Mouse (Mus musculus): ENCODE results near the gene Cd80. TPM values are rescaled to one million over a fixed set of nuclear protein-coding genes. Genes with fewer than 3 reads are reported as not detected.
"Not testable (repeated sequence)": the region's sequence is repeated elsewhere in the genome, so short reads cannot be mapped to it uniquely, and the experiment has no call there.

Cd80 gene
- total RNA-seq, 2 experiments from 2014 or later, result 0.12 TPM; not detected in 1

DNA sequence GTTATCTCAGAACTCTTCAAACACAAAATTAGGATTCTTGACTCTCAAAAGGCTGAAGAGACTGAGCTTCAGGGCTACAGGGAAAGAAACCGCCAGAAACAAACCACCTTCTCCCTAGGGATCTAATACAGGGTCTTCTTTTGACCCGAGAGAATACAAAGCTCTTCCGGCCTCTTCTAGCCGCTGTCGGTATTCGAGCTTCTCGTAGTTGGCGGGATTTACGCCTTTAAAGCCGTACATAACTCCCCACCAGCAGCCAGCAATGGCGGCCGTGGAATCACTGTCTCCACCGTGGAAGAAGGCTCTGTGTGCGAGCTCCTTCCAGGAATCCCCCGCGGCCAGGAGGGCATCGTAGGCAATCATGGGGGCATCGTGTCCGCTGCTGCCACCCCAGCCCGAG, 9.8 kb upstream of the Cd80 start:
- intact Hi-C loops (cut with DNase I; ENCODE audit: low total_unique reads), result loop anchor here (5.0 kb wide), 1 partner anchor 43 kb away; no protein-coding TSS in a partner anchor
- DNase-seq, result no peak

DNA sequence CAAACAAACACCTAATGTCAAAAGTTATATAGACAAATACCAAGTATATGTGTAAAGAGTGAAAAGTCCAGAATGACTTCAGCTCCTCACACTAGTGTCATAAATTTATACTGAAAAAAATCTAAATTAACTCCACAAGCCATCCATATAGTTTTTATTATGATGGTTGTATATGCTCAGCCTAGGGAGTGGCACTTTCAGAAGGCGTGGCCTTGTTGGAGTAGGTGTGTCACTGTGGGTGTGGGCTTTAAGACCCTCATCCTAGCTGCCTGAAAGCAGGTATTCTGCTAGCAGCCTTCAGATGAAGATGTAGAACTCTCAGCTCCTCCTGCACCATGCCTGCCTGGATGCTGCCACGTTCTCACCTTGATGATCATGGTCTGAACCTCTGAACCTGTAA, 9.2 kb upstream of the Cd80 start:
- intact Hi-C loops (cut with DNase I; ENCODE audit: low total_unique reads), result loop anchor here (5.0 kb wide), 1 partner anchor 44 kb away; no protein-coding TSS in a partner anchor
- not testable (repeated sequence) for DNase-seq

DNA sequence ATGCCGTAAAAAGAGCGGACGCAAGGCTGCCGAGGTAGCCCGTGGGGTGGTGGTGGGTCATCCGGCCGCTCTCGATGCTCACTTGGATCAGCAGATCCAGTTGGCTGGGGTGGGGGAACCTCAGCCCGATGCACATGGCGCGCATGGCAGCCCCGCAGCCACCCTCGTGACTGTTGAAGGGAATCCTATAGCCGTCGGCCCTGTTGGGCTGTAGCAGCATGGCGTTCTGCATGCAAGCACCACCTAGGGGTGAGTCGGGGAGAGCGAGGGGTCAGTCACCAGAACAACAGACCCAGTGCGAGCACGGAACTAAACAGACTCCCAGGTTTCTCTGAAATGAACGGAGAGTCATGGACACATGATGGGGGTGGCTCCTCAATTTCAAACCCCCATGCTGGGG, 8.0 kb upstream of the Cd80 start:
- intact Hi-C loops (cut with DNase I; ENCODE audit: low total_unique reads), result loop anchor here (5.0 kb wide), 1 partner anchor 45 kb away; no protein-coding TSS in a partner anchor
- no peak for DNase-seq

DNA sequence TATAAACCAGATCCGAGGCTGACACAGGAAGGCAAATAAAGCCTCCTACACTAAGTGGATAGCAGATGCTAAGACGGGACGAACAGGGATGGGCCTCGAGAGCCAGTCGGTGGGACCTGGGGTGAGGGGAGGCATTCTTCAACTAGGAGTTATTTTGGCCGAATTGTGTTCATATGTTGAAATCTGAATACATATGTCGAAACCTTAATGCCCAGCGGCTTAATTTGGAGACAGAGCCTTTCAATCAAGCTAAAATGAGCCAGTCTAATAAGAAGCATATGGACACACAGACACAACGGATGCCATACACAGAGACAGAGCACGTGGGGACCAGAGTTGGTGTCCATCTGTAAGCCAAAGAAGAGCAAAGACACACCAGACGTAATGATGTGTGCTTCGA, 6.9 kb upstream of the Cd80 start:
- intact Hi-C loops (cut with DNase I; ENCODE audit: low total_unique reads), result loop anchor here (5.0 kb wide), 1 partner anchor 46 kb away; no protein-coding TSS in a partner anchor
- no peak for DNase-seq

DNA sequence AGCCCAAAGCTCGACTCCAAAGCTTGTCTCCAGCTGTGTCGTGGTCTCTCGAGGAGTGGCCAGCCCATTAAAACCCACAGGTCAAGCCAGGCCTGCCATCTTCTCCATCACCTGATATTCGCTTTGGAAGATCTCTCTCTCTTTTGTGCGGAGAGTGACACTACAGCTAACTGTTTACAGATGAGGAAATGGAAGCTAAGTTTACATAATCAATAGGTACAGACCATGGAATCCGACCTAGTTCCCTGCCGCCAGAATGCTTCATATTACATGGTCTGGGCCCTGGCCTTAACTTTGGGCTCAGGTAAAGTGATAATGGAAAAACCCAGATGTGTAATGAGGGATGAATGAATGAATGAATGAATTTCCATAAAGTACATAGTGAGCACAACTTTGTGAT, 4.7 kb upstream of the Cd80 start:
- no peak for DNase-seq
- intact Hi-C loops (cut with DNase I; ENCODE audit: low total_unique reads), result no loop called here

DNA sequence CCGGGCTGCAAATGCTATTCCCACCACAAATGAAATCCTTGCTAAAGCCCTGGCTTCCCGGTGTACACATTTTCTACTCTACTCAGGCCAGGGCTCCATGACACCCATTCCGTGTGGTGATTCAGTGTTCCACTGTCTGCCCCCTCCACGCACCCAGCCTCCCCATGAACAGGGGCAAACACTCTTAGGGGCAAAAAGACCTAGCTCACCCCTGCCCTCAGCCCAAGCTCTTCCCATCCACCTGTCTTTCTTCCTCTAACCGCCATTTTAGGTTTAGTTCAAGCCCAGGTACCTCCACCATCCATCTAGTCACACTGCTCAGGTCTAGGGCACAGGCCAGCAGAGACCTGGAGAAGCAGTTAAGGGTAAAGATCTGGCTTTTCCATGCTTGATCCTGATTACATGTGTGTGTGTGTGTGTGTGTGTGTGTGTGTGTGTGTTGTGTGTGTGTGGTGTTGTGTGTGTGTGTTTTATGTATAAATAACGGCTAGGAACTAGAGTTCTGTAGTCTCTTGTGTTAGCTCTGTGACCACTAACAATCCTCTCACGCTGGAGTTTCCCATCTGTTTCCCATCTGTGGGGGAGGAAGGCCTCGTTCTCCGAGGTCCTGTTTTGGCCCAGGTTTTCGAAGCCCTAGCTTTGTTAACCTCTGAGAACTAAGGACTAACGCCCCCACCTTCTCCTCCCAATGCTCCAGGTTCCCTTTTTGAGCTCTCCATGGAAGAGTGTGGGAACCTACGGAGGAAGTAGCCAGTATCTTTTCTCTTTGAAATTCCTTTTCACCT, 3.7 kb upstream of the Cd80 start:
- DNase-seq, result no peak
- intact Hi-C loops (cut with DNase I; ENCODE audit: low total_unique reads), result no loop called here

DNA sequence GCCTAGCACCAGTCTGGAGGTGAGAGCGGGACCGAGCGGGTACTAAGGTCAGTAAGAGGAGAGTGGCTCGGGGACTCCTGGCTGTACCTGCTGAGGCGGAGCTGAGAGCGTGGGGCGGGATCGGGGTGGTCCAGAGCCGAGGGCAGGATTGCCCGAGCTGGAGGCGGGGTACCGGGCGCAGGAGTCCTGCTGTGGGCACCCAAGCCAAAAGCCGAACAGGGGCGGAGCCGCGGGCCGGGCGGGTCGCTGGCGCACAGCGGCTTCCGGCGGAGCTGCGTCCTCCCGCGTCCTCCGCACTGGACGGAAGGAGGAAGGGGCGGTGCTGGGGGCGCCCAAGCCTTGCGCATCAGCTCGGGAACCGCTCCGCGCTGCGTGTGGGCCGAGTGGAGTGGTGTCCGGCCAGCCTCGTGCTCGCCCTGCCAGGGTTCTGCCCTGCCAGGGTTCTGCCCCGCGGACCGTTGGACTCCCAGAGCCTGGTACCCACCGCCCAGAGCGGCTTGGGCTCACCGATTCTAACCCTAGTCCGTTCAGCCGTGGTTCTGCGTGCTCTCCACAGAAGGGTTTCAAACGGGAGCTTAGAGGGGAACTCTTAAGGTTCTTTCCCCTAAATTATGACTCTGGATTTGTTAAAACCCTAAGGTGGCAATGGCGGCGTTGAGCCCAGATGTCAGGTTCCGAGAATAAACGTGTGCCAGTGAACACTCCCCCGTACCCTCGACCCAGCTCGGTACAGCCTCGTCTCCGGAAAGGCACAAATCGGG, 2.7 kb upstream of the Cd80 start, which contains the start of gene Adprh:
Gene Adprh, minus strand, starts transcription at position 262 of the 761 bp plus-strand sequence.
- peak; percentile 96 for DNase-seq
- intact Hi-C loops (cut with DNase I; ENCODE audit: low total_unique reads), result no loop called here

DNA sequence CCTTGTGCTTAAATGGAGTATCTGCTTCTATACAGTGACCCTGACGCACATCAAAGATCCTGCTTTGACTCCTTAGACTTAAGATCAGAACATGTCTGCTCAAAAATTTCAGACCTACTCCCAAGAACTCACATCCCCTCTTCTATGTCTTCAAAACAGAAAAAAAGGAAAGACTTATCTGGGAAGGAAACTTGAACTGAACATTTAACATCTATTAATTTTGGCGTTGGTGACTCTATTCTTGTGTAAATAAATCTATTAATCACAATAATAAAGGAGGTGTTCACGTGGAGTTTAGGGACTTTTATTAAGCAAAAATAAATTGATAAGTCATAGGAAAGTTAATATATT, 2.2 kb upstream of the Cd80 start:
- intact Hi-C loops (cut with DNase I; ENCODE audit: low total_unique reads), result no loop called here
- DNase-seq, result no peak

DNA sequence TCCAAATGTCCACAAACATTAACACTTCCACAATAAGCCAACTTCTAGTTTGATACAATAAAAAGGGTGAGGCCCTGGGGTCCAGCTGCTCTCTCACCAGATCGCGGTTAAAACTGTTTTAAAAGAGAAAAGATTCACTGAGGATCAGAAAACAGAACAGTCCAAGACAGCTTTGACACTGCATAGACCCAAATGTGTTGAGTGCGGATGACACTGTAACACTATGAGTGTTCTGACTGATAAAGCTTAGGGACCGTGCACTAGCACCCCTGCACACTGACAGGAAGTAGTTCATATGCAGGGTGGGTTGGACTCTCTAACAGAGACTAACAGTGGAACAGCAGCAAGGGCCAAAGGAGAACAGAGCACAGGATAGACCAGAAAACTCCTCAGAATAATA, 1.4 kb upstream of the Cd80 start:
- intact Hi-C loops (cut with DNase I; ENCODE audit: low total_unique reads), result no loop called here

DNA sequence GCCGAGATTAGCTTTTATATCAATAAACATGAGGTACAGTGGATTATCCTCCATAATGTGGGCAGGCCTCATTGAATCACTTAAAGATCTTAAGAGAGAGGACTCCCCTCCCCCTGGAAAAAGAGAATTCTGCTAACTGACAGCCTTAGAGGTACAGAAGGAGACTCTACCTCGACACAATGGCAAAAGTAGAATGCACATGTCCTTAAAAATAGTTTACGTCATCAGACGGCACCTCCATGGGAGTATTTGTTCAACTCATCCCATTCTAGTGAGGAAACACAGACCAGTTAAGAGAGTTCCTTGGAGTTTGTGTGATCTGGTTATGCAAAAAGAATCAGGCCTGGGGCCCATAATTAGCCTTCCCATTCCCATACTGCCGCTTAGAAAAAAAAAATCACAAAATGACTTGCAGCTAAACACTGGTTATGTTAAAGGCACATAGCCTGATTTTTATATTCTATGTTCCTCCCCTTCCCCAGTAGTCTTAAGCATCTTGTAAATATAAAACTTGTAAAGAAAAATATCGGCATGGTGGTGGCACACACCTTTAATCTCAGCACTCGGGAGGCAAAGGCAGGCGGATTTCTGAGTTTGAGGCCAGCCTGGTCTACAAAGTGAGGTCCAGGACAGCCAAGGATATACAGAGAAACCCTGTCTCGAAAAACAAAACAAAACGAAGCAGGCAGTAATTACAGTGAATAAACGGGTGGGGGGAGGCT, 667 bp upstream of the Cd80 start:
- DNase-seq, result no peak
- intact Hi-C loops (cut with DNase I; ENCODE audit: low total_unique reads), result no loop called here

More for the DNA sequence above, 1.4 kb upstream of the Cd80 start:
- no peak for DNase-seq

DNA sequence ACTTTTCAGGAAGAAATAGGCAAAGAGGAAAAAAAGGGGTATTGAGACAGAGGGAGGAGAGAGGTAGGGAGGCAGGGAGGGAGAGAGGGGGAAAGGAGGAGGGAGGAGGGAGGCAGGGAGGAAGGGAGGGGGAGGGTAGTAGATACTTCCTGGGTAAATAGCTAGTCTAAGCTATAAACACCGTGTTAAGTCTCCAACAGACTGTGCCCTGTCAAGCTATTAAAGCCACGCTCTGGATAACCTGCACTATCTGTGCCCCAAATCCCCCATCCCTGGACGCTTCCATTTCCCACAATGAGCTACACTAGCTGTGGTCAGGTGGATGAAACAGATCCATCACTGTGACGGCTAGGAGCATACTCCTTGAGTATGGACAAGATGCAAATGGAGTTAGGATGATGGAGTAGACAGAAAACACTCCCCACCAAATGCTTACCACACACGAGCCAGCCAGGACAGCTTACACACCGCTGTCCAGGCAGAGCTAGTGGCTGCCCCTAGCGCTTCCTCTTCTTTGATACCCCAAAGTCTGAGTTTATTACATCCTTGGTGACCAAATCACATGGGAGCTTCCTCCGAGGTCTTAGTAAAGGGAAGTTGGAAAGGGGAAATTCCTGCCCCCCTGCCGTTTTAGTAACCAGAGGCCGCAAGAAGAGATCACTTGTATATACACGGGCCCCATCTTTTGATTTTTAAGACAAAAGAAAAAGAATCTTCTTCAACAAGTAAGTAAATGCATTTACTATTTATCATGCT, 1.6 kb downstream of the Cd80 start:
- intact Hi-C loops (cut with DNase I; ENCODE audit: low total_unique reads), result no loop called here

DNA sequence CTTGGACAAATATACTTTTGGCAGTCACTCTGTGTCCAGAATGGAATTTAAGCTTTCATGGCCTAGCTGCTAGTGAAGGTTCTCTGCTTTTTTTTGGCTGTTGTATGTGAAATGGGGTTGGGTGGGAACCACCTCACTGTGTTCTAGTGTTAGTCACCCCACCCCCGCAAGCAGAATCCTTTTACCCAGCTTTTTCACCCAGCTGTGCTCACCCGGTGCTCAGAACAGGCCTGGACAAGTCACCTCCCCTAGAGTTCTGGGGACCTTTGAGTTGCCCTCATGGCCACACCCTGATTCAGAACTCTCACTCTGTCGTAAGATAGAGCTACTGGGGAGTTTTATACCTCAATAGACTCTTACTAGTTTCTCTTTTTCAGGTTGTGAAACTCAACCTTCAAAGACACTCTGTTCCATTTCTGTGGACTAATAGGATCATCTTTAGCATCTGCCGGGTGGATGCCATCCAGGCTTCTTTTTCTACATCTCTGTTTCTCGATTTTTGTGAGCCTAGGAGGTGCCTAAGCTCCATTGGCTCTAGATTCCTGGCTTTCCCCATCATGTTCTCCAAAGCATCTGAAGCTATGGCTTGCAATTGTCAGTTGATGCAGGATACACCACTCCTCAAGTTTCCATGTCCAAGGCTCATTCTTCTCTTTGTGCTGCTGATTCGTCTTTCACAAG, 3.4 kb downstream of the Cd80 start:
- intact Hi-C loops (cut with DNase I; ENCODE audit: low total_unique reads), result no loop called here
- DNase-seq, result no peak

More for the DNA sequence above, 1.6 kb downstream of the Cd80 start:
- DNase-seq, result no peak

DNA sequence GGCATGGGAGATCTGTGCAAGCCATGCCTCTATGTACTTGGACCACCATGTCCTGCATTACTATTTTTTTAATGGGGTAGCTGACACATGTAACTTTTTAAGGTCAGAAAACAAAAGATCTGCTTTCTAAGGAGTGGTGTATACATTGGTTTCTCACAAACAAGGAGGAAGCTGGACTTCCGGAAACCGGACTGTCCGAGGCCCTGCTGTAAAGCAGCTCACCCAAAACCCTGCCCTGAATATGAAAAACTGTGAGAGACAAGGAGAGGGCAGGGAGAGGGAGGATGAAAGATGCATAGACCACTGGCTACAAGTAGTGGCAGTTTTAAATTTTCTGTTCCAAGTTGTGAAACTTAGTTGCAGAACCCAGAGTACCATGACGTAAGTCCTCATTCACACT, 4.6 kb downstream of the Cd80 start:
- intact Hi-C loops (cut with DNase I; ENCODE audit: low total_unique reads), result no loop called here
- no peak for DNase-seq

DNA sequence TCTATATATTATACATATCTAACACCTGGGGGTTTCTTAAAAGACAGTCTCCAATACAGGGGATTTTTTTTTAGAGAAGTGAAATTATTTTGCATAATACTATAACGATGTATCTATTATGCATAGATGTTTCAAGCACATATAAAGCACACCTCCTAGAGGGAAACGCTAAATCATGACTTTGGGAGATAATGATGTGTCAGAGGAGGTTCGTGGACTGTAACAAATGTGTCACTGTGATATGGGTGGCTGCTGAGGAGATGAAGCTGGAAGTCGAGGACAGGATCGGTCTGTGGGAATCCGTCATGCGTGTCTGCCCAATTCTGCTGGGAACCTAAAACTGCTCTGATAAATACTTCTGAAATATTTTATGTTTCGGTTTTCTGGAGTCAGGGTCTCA, 6.4 kb downstream of the Cd80 start:
- intact Hi-C loops (cut with DNase I; ENCODE audit: low total_unique reads), result no loop called here
- no peak for DNase-seq

DNA sequence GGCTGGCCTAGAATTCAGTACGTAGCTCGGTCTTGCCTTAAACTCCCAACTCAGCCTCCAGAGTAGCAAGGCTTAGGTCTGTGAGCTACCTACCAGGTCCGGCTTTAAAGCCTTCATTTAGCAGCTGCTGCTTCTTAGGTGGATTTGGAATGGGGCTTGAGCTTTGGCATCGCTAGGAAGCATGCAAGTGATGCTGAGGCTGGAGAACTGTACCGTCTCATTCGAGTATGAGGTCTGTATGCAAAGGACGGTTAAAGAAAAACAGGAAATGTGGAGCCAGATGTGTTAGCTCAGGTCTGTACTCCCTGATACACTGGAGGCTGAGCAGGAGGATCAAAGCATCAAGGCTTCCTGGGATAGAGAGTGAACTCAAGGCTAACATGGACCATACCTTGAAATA, 6.8 kb downstream of the Cd80 start:
- intact Hi-C loops (cut with DNase I; ENCODE audit: low total_unique reads), result no loop called here

DNA sequence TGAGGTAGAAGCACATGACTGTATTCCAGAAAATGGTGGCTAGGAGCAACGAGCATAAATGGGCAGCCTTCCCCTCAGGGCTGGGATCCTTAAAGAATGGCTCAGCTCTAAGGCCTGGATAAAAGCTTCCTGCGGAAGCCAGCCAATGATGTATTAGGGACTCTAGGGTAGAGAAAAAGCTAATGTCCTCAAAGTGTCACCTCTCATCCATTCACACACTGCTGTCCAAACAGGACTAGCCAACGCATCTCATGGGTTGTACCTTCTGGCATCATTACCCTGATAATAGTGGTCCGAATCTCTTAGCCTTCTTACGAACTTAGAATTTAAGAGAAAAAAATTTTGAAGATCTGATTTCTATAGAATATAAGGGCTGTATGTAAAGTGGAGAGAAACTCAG, 7.9 kb downstream of the Cd80 start:
- intact Hi-C loops (cut with DNase I; ENCODE audit: low total_unique reads), result no loop called here
- no peak for DNase-seq

More for the DNA sequence above, 6.8 kb downstream of the Cd80 start:
- no peak for DNase-seq

DNA sequence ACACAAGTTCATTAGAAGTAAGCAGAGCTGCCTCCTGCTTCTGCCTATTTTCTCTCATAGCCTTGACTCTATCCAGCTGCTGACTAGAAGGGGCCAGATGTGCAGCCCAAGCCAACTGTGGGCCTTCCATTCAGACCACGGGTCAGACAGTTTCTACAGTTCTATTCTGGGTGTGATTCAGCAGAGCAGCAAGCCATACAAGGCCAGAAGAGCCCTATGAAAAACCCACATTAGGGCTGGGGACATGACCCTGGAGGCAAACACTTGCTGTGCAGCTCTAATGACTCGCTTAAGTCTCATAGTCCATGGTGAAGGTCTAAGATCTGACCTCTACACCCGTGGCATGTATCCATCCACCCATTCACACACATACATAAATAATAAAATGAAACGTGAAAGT, 10.7 kb downstream of the Cd80 start:
- DNase-seq, result no peak
- intact Hi-C loops (cut with DNase I; ENCODE audit: low total_unique reads), result no loop called here

DNA sequence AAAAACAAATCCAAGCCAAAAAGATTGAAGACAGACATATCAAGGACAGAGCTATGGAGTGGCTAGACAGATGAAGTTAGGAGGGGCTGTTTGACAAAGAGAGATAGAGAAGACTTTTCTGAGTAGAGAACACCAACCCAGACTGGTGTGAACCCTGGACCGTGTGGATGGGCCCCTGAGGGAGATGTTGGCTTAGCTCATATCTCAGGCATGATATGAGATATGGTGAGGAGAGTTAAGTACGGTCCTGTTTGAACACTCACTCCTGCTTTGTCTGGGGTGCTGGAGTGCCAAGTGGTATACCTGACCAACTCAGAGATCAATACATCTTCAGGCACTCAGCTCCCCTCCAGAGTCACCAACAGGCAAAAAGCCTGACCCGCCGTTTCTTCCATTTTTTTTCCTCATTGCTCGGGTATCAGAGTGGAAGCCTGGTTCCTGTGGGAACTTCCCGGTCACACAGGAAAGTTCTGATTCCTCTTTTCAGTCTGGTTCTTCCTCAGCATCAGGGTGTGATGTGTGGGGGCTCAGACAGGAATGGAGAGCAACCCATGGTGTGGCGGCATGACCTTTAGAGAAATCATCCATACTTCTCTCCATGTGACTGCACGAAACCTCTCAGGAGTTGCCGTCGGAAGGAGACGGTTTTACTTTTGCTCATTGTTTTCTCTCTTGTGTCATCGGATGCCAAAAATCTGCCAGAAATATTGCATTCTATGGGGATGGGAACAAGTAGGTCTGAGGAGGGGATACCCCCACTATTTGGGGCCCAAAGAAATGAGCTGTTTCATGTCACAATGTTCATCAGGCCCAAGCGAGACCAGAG, 11.9 kb downstream of the Cd80 start:
- DNase-seq, result no peak
- intact Hi-C loops (cut with DNase I; ENCODE audit: low total_unique reads), result no loop called here
